Mouse (Mus musculus) thymus, postnatal 36 days (tissue): ENCODE measurements around the gene Wdr49.
"Not testable (repeated sequence)": the region's sequence is repeated elsewhere in the genome, so short reads cannot be mapped to it uniquely, and the experiment has no call there.

Source experiments
- DNase-seq, 2 experiments: peaks; one replicate each; pipeline ENCODE4 v3.0.0; 2022; ENCODE audit warnings: mixed read lengths in 2 of 2

The Wdr49 gene

DNA sequence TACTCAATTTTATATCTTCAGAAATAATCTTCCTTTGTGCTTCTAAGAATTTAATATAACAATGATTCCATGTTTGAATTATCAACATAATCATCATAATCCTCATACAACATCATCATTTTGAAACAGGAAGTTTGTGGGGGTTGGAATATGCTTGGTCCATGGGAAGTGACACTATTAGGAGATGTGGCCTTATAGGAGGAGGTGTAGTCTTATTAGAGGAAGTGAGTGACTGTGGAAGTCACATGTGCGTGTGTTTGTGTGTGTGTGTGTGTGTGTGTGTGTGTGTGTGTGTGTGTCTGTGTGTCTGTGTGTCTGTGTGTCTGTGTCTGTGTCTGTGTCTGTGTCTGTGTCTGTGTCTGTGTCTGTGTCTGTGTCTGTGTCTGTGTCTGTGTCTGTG lies 182.5 kb downstream of the Wdr49 start:
- DNase-seq = not testable (repeated sequence)

DNA sequence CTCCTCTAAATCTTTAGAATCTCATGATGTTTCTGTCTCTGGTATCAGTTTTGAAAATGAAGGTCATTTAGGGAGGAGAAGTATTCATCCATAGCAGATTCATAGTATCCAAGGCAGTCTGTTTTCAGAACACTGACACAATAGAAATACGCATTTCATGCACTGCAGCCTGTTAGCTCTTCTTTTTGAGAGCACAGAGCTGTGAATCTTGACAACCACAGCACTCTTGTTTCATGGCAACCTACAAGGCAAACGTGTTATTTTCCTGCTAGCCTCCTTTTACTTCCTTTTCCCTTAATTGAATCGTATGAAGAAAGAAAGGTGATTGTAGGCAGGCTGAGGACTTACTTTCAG lies 184.2 kb downstream of the Wdr49 start:
- DNase-seq = no peak

DNA sequence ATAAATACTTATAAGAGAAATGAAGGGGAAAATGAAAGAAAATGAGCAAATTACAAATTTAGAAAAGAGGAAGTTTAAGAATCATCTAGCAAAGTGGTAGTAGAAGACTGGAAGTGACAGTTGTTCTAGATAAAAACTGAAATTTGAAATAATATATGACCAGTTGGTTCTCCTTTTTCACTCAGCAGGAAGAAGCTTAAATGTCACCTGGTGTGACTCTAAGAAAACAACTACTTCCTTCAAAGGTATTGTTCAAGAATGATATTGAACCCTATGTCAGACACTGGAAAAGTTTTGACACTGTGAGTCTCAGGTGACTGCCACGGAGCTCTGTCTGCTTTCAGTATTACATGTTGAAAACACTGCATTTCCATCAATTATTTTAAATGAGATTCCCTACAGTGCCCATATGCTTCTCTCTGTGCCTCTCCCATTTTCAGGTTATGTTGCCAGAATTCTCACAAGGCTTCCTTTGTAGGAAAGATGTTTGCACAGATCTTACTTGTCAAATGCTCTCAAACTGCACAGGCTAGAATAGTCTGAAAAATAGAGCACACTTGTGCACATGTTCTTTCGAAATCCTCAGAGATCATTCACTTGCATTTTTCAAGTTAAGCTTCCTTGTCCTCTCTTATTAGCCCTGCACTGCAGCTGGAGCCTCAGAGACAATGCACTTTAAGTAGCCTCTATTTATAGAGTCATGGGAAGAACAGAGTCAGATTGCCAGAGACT lies 184.8 kb downstream of the Wdr49 start:
- DNase-seq = no peak

GRCm38 (mm10) chr3:75293243-75293642 lies 188.7 kb downstream of the Wdr49 start:
- DNase-seq = no peak

- no peak for DNase-seq
Measured at GRCm38 (mm10) chr3:75277455-75277854, 204.5 kb downstream of the Wdr49 start.

- DNase-seq = no peak
Measured at GRCm38 (mm10) chr3:75276522-75276921, 205.4 kb downstream of the Wdr49 start.

GRCm38 (mm10) chr3:75275127-75275526 lies 206.8 kb downstream of the Wdr49 start:
- DNase-seq = no peak

- no peak for DNase-seq
Measured at GRCm38 (mm10) chr3:75269978-75270377, 212.0 kb downstream of the Wdr49 start, which contains the start of gene Serpini2. Serpini2 (minus strand) TSS chr3:75270078.

GRCm38 (mm10) chr3:75259356-75259755 lies 222.6 kb downstream of the Wdr49 start:
- DNase-seq = no peak
